Mouse (Mus musculus) forebrain, embryonic 12.5 days (tissue): Measurements from ENCODE around the gene Vps52. TPM values are rescaled to one million over a fixed set of nuclear protein-coding genes. Genes with fewer than 3 reads are reported as not detected.
"Not testable (repeated sequence)": the region's sequence is repeated elsewhere in the genome, so short reads cannot be mapped to it uniquely, and the experiment has no call there.

Source experiments
- ATAC-seq: fragments of 200-750 bp; cut with Nextera tagmentation; 2 replicates; pipeline ENCODE4 v1.8.0; 2017; ENCODE audit warnings: moderate TSS enrichment; ENCODE audit not compliant: low FRiP score
- H3K27ac ChIP-seq: fragments of 300-500 bp; sonication (generic); 2 replicates; pipeline ENCODE4 v1.5.1; 2016; ENCODE audit warnings: mild to moderate bottlenecking
- H3K27me3 ChIP-seq: fragments of 300-500 bp; sonication (generic); 2 replicates; pipeline ENCODE4 v1.6.1; 2016; ENCODE audit warnings: mild to moderate bottlenecking
- H3K36me3 ChIP-seq: fragments of 300-500 bp; sonication (generic); replicated peaks from 2 replicates; pipeline ENCODE4 v1.6.1; 2016; ENCODE audit warnings: mild to moderate bottlenecking
- H3K4me1 ChIP-seq: fragments of 300-500 bp; sonication (generic); 2 replicates; pipeline ENCODE4 v1.6.1; 2016
- H3K4me2 ChIP-seq: fragments of 300-500 bp; sonication (generic); 2 replicates; pipeline ENCODE4 v1.6.1; 2016; ENCODE audit warnings: mild to moderate bottlenecking, moderate library complexity
- H3K4me3 ChIP-seq: fragments of 300-500 bp; sonication (generic); replicated peaks from 2 replicates; pipeline ENCODE4 v1.5.1; 2016; ENCODE audit warnings: mild to moderate bottlenecking
- H3K9ac ChIP-seq: fragments of 300-500 bp; sonication (generic); 2 replicates; pipeline ENCODE4 v1.6.1; 2016; ENCODE audit warnings: mild to moderate bottlenecking
- H3K9me3 ChIP-seq: fragments of 300-500 bp; sonication (generic); 2 replicates; pipeline ENCODE4 v1.6.1; 2016
- WGBS: fragments of 180-500 bp; shearing (Covaris S2); methylation state at CpG from one replicate; pipeline ENCODE4 v1.1.7; 2016; 5-methylcytosine and 5-hydroxymethylcytosine counted together
- polyA plus RNA-seq: library from polyadenylated mRNA; unstranded; fragments of >200 nt; fragmentation: Nextera tagmentation; extraction: Ambion mirVana; gene quantifications from 2 replicates; pipeline ENCODE4 v1.2.1, GENCODE M21; 2016

Vps52 gene
- polyA plus RNA-seq, 1 experiment from 2014 or later, result 58.4 TPM

DNA sequence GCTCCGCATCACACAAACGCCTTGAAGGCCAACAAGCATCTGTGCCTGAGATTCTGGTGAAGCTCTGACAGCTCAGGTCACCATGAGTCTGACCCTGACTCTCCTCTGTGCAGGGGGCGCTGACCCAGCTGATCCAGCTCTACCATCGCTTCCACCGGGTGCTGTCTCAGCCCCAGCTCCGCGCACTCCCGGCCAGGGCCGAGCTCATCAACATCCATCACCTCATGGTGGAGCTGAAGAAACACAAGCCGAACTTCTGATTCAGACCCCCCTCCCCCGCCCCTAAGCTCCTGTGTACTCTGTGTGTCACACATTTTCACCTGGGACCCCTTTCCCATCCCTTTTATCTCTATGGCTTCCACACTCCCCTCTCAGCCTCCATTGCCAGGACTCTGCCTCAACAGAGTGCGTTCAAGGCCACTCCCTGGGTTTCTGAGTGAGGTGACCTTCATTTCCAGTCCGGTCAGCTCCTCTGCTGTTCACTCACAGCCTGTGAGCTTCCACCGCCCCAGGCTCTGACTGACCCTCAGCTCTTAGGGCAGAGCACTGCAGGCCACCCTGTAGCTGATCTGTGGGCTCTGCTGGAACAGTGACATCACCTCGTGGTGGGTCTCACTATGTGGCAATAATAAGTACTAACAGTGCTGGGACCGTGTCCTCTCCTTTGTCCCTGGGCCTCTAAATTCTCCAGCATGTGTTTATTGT is 10.4 kb downstream of the Vps52 start:
- H3K4me1 ChIP-seq, result no peaks in the 10 kb centered on the region
- ATAC-seq, result no peak
- H3K4me3 ChIP-seq, result no peak overlapping the region
- no peak overlapping the region for H3K27ac ChIP-seq
- H3K9me3 ChIP-seq, result no peaks in the 10 kb centered on the region
- no peak overlapping the region for H3K9ac ChIP-seq
- WGBS, result 90% methylated on average over 16 of the region's 16 CpGs
- peaks cover 54% of the 10 kb centered on the region for H3K36me3 ChIP-seq
- no peak overlapping the region for H3K4me2 ChIP-seq
- H3K27me3 ChIP-seq, result no peaks in the 10 kb centered on the region

DNA sequence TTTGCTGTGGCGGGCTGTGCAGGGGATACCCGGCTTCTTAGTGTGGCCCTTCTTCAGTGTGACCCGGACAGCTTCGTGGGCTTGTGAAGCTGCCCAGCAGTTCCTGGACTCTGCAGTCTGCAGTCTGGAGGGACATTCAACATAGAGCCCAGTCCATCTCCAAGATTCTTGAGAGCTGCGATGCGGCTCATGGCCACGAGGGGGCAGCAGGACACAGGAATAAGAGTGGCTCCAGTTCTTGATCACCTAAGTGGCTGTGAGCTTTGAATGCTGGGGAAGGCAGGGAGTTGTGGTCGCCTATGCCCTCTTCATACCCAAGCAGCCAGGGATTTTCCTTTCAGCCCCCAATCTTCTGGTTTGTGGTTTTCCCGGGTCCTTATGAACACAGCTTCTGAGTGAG is 12.9 kb downstream of the Vps52 start:
- no peak overlapping the region for H3K27ac ChIP-seq
- WGBS, result 1% methylated on average over 9 of the region's 9 CpGs

DNA sequence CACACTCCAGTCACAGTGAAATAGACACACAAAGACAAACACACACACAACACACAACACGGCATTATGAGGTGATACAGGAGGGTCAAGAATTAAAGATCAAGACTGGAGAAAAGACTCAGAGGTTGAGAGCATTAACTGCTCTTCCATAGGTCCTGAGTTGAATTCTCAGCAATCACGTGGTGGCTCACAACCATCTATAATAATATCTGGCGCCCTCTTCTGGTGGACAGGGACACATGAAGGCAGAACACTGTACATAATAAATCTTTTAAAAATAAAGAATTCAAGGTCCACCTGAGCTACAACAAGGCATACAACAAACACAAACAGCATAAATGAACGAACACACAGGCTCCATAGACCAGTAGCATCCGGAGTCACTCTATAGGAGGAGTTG is 13.3 kb downstream of the Vps52 start:
- Histone ChIP-seq H3K4me1 (no peaks in the 10 kb centered on the region), H3K4me2 (no peak overlapping the region), H3K4me3 (no peak overlapping the region), H3K9me3 (no peaks in the 10 kb centered on the region), H3K27me3 (peaks cover 12% of the 10 kb centered on the region), H3K27ac (no peak overlapping the region), H3K36me3 (peaks cover 25% of the 10 kb centered on the region), H3K9ac (no peak overlapping the region)
- ATAC-seq, result peak; percentile 63
- WGBS, result 28% methylated on average over 5 of the region's 5 CpGs

More for the DNA sequence above, 12.9 kb downstream of the Vps52 start:
- Histone ChIP-seq H3K27me3 (peaks cover 12% of the 10 kb centered on the region), H3K9me3 (no peaks in the 10 kb centered on the region), H3K4me2 (no peak overlapping the region), H3K4me1 (no peaks in the 10 kb centered on the region), H3K4me3 (no peak overlapping the region), H3K36me3 (peaks cover 29% of the 10 kb centered on the region), H3K9ac (no peak overlapping the region; the same call in 1 of the 2 replicates)
- peak; percentile 74 for ATAC-seq

DNA sequence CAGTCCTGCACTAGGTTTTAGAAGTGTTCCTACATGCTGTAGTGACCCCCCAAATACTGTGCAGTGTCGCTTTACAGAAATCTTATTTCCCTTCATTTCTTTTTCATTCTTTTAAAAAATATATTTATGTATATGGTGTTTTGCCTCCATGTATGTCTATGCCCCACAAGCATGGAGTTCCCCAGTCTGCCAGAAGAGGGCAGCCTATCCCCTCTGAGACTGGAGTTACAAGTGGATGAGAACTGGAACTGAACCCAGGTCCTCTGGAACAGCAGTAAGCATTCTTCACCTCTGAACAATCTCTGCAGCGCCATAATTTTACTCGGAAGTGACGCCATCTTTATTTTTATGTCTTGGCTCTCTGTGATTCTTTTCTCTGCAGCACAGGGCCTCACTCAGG is 13.8 kb downstream of the Vps52 start:
- ATAC-seq, result no peak
- WGBS, result 79% methylated on average over 4 of the region's 4 CpGs

DNA sequence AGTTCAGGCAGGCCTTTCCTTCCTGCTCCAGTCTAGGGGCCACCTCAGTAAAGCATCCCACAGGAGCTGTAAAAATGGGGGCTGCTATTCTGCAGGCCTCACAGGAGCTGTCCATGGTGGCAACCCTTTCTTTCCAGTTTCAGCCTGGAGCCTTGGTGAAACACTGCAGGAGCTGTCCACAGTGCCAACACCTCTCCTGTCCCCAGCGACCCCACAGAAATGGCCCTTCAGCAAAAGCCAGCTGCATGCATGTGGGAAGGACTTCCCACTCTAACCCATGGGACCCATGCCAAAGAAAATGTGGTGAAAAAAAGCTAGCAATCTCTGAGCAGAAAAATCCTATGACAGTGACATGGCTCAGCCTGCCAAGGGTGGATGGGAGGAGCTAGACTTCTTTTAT is 17.1 kb downstream of the Vps52 start:
- no peak overlapping the region for H3K4me3 ChIP-seq
- H3K9ac ChIP-seq, result no peak overlapping the region
- H3K4me1 ChIP-seq, result no peaks in the 10 kb centered on the region
- 18% methylated on average over 1 of the region's 1 CpGs for WGBS
- no peak overlapping the region for H3K27ac ChIP-seq
- no peaks in the 10 kb centered on the region for H3K9me3 ChIP-seq
- no peak for ATAC-seq
- H3K27me3 ChIP-seq, result peaks cover 32% of the 10 kb centered on the region
- H3K36me3 ChIP-seq, result no peaks in the 10 kb centered on the region
- no peak overlapping the region for H3K4me2 ChIP-seq

More for the DNA sequence above, 13.8 kb downstream of the Vps52 start:
- no peak overlapping the region for H3K4me3 ChIP-seq
- H3K27me3 ChIP-seq, result peaks cover 12% of the 10 kb centered on the region
- H3K36me3 ChIP-seq, result peaks cover 21% of the 10 kb centered on the region
- H3K4me2 ChIP-seq, result no peak overlapping the region
- H3K9me3 ChIP-seq, result no peaks in the 10 kb centered on the region
- H3K27ac ChIP-seq, result no peak overlapping the region
- no peaks in the 10 kb centered on the region for H3K4me1 ChIP-seq
- H3K9ac ChIP-seq, result no peak overlapping the region

DNA sequence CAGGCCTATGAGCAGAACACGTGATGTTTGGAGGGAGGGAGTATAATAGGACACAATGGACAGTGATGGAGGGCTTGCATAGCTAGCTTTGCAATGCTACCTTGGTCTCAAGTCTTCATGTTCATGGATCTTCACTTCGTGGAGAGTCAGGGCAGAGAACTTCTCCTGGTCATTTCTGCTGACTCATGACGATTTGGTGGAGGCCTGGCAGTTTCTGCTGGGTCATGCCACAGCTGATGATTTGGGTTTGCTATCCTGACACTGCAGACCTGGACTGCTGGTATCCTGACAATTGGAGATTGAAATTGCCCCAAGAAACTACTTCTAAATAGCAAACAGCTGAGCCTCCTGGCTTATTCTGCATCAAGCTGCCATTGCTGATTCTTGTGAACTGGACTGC is 18.0 kb downstream of the Vps52 start:
- Histone ChIP-seq H3K27me3 (peaks cover 41% of the 10 kb centered on the region), H3K4me2 (no peak overlapping the region), H3K9ac (no peak overlapping the region), H3K36me3 (no peaks in the 10 kb centered on the region), H3K27ac (no peak overlapping the region), H3K9me3 (no peaks in the 10 kb centered on the region), H3K4me1 (peaks cover 7% of the 10 kb centered on the region; the same call in 1 of the 2 replicates), H3K4me3 (no peak overlapping the region)
- no peak for ATAC-seq
- WGBS, result 65% methylated on average over 3 of the region's 3 CpGs

DNA sequence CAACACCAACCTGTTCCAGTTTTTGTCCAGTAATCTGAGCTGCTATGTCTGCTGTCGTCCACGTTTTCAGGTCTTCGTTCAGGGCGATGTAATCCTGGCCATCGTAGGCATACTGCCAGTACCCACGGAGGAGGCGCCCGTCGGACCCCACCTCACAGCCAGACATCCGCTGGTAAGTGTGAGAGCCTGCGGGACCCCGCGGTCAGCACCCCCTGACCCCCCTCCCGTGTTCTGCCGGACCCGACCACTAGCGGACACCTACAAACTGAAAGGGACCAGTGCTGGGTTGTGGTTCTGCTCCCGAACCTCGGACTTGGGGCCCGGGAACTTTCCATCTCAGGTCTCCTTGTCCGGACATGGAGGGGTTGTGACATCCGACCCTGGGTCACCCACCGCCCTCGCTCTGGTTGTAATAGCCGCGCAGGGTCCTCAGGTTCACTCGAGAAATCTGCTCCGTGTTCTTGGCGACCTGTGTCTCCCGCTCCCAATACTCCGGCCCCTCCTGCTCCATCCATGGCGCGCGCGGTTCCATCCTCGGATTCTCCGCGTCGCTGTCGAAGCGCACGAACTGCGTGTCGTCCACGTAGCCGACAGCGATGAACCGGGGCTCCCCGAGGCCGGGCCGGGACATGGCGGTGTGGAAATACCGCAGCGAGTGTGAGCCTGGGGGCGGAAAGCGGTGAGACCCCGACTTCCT is 22.4 kb downstream of the Vps52 start:
- Histone ChIP-seq H3K4me3 (peak overlapping the region; percentile 33), H3K4me2 (peak overlapping the region; percentile 51), H3K9ac (0 out of 2 replicates have a peak overlapping the region, but pooled peaks have one; percentile 25), H3K27me3 (peaks cover 54% of the 10 kb centered on the region), H3K27ac (no peak overlapping the region), H3K4me1 (peaks cover 20% of the 10 kb centered on the region), H3K9me3 (no peaks in the 10 kb centered on the region), H3K36me3 (no peaks in the 10 kb centered on the region)
- no peak for ATAC-seq
- WGBS, result 3% methylated on average over 57 of the region's 57 CpGs

DNA sequence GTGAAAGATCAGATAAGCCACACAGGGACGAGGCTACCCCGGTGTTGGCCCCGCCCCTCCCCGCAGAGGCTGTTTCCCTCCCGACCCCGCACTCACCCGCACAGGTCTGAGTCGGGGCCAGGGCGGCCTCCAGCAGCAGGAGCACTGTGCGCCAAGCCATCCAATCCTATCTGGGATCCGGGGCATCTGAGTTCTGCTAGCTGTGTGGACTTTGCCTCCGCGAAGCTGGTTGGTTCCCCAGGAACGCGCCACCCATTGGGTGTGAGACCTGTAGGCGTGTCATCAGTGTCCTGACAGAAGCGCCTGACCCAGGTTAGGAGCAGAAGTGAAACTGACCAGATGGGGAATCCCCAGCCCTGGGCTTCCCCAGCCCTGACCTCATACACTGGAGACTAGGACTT is 23.0 kb downstream of the Vps52 start:
- H3K27me3 ChIP-seq, result peaks cover 50% of the 10 kb centered on the region
- ATAC-seq, result no peak
- H3K36me3 ChIP-seq, result no peaks in the 10 kb centered on the region
- H3K4me2 ChIP-seq, result peak overlapping the region; percentile 51
- WGBS, result under 1% methylated on average over 17 of the region's 17 CpGs
- H3K4me3 ChIP-seq, result peak overlapping the region; percentile 33
- H3K9ac ChIP-seq, result 0 out of 2 replicates have a peak overlapping the region, but pooled peaks have one; percentile 25
- no peak overlapping the region for H3K27ac ChIP-seq
- H3K9me3 ChIP-seq, result no peaks in the 10 kb centered on the region
- H3K4me1 ChIP-seq, result peaks cover 20% of the 10 kb centered on the region

DNA sequence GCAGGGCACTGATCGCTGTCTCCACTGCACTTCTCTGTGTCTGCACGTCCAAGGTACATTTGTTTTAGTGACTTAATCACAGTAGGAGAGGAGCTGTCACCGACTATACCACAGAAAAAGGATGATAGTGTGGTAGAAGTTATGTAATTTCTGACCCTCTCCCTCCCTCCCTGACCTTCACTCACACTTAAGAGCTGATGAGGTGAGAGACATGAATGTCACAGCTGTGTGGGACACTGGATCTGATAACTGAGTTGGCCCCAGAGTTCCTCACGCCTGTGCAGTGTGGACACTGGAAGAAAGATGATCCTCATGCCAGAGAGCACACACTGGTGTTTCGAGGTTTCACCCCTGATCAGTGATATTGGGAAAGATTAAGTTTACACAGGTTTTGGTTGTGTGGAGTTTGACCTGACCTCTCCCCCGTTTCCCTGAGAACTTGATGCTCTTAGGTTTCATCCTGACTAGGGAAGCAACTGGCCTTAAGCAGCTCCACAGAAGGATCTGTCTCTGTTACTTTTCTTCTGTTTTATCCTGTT is 24.0 kb downstream of the Vps52 start:
- Histone ChIP-seq H3K9me3 (no peaks in the 10 kb centered on the region), H3K4me2 (no peak overlapping the region), H3K27ac (no peak overlapping the region), H3K4me3 (no peak overlapping the region), H3K27me3 (peaks cover 50% of the 10 kb centered on the region), H3K4me1 (peaks cover 20% of the 10 kb centered on the region), H3K9ac (no peak overlapping the region), H3K36me3 (no peaks in the 10 kb centered on the region)
- no peak for ATAC-seq
- WGBS, result 78% methylated on average over 6 of the region's 6 CpGs

DNA sequence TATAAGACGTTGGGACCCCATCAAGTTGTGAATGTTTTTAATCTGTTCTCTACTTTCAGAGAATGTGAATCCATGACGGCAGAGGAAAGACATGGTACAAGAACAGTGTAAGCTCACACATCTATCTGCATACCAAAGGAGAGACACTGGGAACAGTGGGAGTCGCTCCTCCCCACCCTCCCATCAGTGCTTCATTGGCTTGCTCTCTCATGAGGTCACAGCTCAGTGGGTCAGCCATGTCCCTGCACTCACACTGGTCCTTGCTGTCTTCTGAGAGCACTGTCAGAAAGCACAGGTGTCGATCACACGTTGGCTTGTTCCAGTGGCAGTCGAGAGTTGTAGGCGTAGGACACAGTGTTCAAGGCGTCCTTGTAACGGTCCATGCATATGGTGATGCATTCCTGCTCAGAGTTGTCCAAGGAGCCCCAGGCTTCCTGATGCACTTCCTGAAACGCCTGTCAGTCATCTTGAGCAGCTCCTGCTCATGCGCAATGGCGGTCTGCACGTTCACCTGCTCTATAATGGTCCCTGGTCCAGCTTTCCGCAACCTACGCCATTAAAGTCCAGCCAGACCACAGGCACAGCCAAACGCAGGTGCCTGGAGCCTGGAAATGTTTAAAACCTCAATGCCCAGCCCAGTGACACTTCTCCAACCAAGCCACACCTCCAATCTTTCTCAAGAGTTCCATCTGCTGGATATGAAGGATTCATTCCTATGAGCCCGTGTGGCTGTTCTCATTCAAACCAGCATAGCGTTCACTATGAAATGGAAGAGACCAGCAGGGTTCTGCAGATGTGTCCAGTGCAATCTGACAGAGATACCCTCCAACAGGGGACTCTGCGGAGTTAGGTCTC is 24.8 kb downstream of the Vps52 start:
- no peak for ATAC-seq
- H3K9me3 ChIP-seq, result no peaks in the 10 kb centered on the region
- no peak overlapping the region for H3K27ac ChIP-seq
- H3K36me3 ChIP-seq, result no peaks in the 10 kb centered on the region
- no peak overlapping the region for H3K9ac ChIP-seq
- 81% methylated on average over 19 of the region's 19 CpGs for WGBS
- H3K4me1 ChIP-seq, result peaks cover 20% of the 10 kb centered on the region
- no peak overlapping the region; the same call in 1 of the 2 replicates for H3K4me3 ChIP-seq
- H3K4me2 ChIP-seq, result peak overlapping the region; percentile 24
- peaks cover 48% of the 10 kb centered on the region for H3K27me3 ChIP-seq

DNA sequence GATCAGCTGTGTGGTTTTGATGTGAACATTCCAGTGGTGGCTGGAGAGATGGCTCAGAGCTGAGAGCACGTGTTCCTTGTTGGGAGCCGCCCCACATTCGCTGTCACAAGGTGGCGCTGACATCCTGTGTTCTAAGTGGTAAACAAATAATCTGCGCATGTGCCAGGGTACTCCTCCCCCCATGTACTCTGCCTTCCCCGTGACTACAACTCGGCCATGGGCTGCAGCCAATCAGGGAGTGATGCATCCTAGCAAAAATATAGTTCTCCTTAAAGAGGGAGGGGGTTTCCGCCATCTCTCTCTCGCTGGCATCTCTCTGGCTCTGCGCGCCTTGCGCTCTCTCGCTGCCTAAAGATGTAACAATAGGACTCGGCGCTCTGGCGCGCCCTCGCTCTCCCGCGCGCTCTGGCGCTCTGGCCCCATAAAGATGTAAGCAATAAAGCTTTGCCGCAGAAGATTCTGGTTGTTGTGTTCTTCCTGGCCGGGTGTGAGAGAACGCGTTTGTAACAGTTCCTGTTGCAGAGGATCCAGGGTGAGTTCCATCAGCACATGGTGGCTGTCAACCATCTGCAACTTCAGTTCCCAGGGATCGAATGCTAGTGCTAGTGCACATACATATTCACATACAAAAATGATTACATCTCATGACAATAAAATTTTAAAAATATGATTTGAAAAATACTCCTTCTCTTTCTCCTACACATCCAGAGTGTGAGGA is 25.7 kb downstream of the Vps52 start:
- H3K4me2 ChIP-seq, result peak overlapping the region; percentile 59
- not testable (repeated sequence) for H3K9me3 ChIP-seq, H3K36me3 ChIP-seq
- H3K4me3 ChIP-seq, result peak overlapping the region; percentile 45
- under 1% methylated on average over 27 of the region's 27 CpGs for WGBS
- peak overlapping the region; percentile 90 for H3K27ac ChIP-seq
- ATAC-seq, result peak; percentile 95
- H3K27me3 ChIP-seq, result peaks cover 44% of the 10 kb centered on the region
- H3K4me1 ChIP-seq, result peaks cover 20% of the 10 kb centered on the region
- peak overlapping the region; percentile 62 for H3K9ac ChIP-seq
